Mouse (Mus musculus): ENCODE measurements around the gene Zbtb5. TPM values are rescaled to one million over a fixed set of nuclear protein-coding genes. Genes with fewer than 3 reads are reported as not detected.

The Zbtb5 gene
- total and polyA plus RNA-seq, 3 experiments, result 9.1 to 10.2 TPM; not detected in 1

GRCm38 (mm10) chr4:45034693-45035628, 22.7 kb upstream of the Zbtb5 start:
- TF ChIP-seq POLR2AphosphoS2 (IDR thresholded peaks at IDR 0.05; ENCODE audit: low read length) (0 out of 2 replicates have a peak, but pooled peaks have one; percentile 23), USF1 (IDR thresholded peaks at IDR 0.05; ENCODE audit: low read depth, low read length) (no peak)
- Histone ChIP-seq H3K9me3 (replicated peaks; ENCODE audit: insufficient read depth, low read length) (no peaks in the 10 kb centered on the region), H3K79me2 (ENCODE audit: control insufficient read depth, insufficient read depth, low read length, poor library complexity) (no peaks in the 10 kb centered on the region), H3K27ac (ENCODE audit: control insufficient read depth, low read depth, low read length) (no peak overlapping the region), H3K4me1 (ENCODE audit: control insufficient read depth in 1 of 2, insufficient read depth in 2 of 2, low read length in 2 of 2) (peaks cover 0 to 9% of the 10 kb centered on the region in 2 experiments; a peak in 2 of 4 replicates), H3K36me3 (ENCODE audit: control insufficient read depth in 1 of 2, insufficient read depth in 2 of 2, low read length in 2 of 2) (peaks cover 0 to 2% of the 10 kb centered on the region in 2 experiments; a peak in 3 of 4 replicates), H3K27me3 (ENCODE audit: control insufficient read depth in 1 of 2, insufficient read depth in 2 of 2, low read length in 2 of 2) (no peaks in the 10 kb centered on the region), H3K9ac (ENCODE audit: control insufficient read depth, low read depth, low read length, poor library complexity, severe bottlenecking) (no peak overlapping the region), H3K4me3 (ENCODE audit: control insufficient read depth in 1 of 2, insufficient read depth in 1 of 2, low read depth in 2 of 2, low read length in 2 of 2) (no peak overlapping the region)
- no peak for DNase-seq (ENCODE audit: low read depth, low spot score)

GRCm38 (mm10) chr4:45032586-45032985, 20.4 kb upstream of the Zbtb5 start:
- DNase-seq (ENCODE audit: low read depth, low spot score), result no peak
- Histone ChIP-seq H3K9me3 (replicated peaks; ENCODE audit: insufficient read depth, low read length) (no peaks in the 10 kb centered on the region), H3K4me3 (ENCODE audit: control insufficient read depth in 1 of 2, insufficient read depth in 1 of 2, low read depth in 2 of 2, low read length in 2 of 2) (no peak overlapping the region), H3K9ac (ENCODE audit: control insufficient read depth, low read depth, low read length, poor library complexity, severe bottlenecking) (no peak overlapping the region), H3K27ac (ENCODE audit: control insufficient read depth, low read depth, low read length) (no peak overlapping the region), H3K27me3 (ENCODE audit: control insufficient read depth in 1 of 2, insufficient read depth in 2 of 2, low read length in 2 of 2) (no peaks in the 10 kb centered on the region), H3K36me3 (ENCODE audit: control insufficient read depth in 1 of 2, insufficient read depth in 2 of 2, low read length in 2 of 2) (peaks cover 0 to 2% of the 10 kb centered on the region in 2 experiments; a peak in 3 of 4 replicates), H3K79me2 (ENCODE audit: control insufficient read depth, insufficient read depth, low read length, poor library complexity) (no peaks in the 10 kb centered on the region), H3K4me1 (ENCODE audit: control insufficient read depth in 1 of 2, insufficient read depth in 2 of 2, low read length in 2 of 2) (peaks cover 0 to 9% of the 10 kb centered on the region in 2 experiments; a peak in 2 of 4 replicates)
- no peak for TF ChIP-seq TAL1 (IDR thresholded peaks at IDR 0.05; ENCODE audit: low read length)
- TF ChIP-seq CHD2 (IDR thresholded peaks at IDR 0.05; ENCODE audit: low read length), result no peak
- TF ChIP-seq ZMIZ1 (IDR thresholded peaks at IDR 0.05; ENCODE audit: low read depth, low read length), result no peak
- TF ChIP-seq TCF12 (IDR thresholded peaks at IDR 0.05; ENCODE audit: low read depth, low read length), result no peak
- TF ChIP-seq BHLHE40 (IDR thresholded peaks at IDR 0.05; ENCODE audit: borderline replicate concordance, low read depth, low read length), result no peak
- no peak for TF ChIP-seq MXI1 (IDR thresholded peaks at IDR 0.05; ENCODE audit: low read depth, low read length)
- no peak for TF ChIP-seq CTCF (IDR thresholded peaks at IDR 0.05 in 2 of 3, conservative IDR thresholded peaks at IDR 0.05 in 1 of 3; ENCODE audit: control insufficient read depth in 1 of 3, insufficient read depth in 1 of 3, low read depth in 2 of 3, low read length in 3 of 3, poor library complexity in 1 of 3, severe bottlenecking in 1 of 3)
- no peak for TF ChIP-seq MAFK (IDR thresholded peaks at IDR 0.05; ENCODE audit: borderline replicate concordance, low read depth, low read length)

GRCm38 (mm10) chr4:45026459-45026858, 14.2 kb upstream of the Zbtb5 start:
- Histone ChIP-seq H3K36me3 (ENCODE audit: control insufficient read depth in 1 of 2, insufficient read depth in 2 of 2, low read length in 2 of 2) (no peaks in the 10 kb centered on the region; a peak in 1 of 4 replicates), H3K9ac (ENCODE audit: control insufficient read depth, low read depth, low read length, poor library complexity, severe bottlenecking) (no peak overlapping the region)
- TF ChIP-seq MAZ (IDR thresholded peaks at IDR 0.05; ENCODE audit: low read depth, low read length) (no peak), TBP (IDR thresholded peaks at IDR 0.05; ENCODE audit: low read depth, low read length) (no peak), GABPA (IDR thresholded peaks at IDR 0.05; ENCODE audit: low read depth, low read length) (no peak), POLR2AphosphoS5 (IDR thresholded peaks at IDR 0.05; ENCODE audit: borderline replicate concordance, low read depth, low read length) (no peak), NELFE (IDR thresholded peaks at IDR 0.05; ENCODE audit: low read depth, low read length) (no peak), ELF1 (IDR thresholded peaks at IDR 0.05; ENCODE audit: low read depth, low read length) (no peak), MYC (IDR thresholded peaks at IDR 0.05; ENCODE audit: low read depth, low read length) (no peak), UBTF (IDR thresholded peaks at IDR 0.05; ENCODE audit: borderline replicate concordance, insufficient read depth, low read depth, low read length) (no peak), HCFC1 (IDR thresholded peaks at IDR 0.05; ENCODE audit: low read depth, low read length) (no peak), KAT2A (conservative IDR thresholded peaks at IDR 0.05; ENCODE audit: low read depth, low read length) (no peak), CTCF (IDR thresholded peaks at IDR 0.05 in 2 of 3, conservative IDR thresholded peaks at IDR 0.05 in 1 of 3; ENCODE audit: control insufficient read depth in 1 of 3, insufficient read depth in 1 of 3, low read depth in 2 of 3, low read length in 3 of 3, poor library complexity in 1 of 3, severe bottlenecking in 1 of 3) (no peak), NRF1 (IDR thresholded peaks at IDR 0.05; ENCODE audit: insufficient read depth, low read depth, low read length, poor library complexity, severe bottlenecking) (no peak), ZMIZ1 (IDR thresholded peaks at IDR 0.05; ENCODE audit: low read depth, low read length) (no peak), SMC3 (IDR thresholded peaks at IDR 0.05; ENCODE audit: low read depth, low read length) (no peak), POLR2AphosphoS2 (IDR thresholded peaks at IDR 0.05; ENCODE audit: low read length) (no peak)

More at GRCm38 (mm10) chr4:45026459-45026858, 14.2 kb upstream of the Zbtb5 start:
- Histone ChIP-seq H3K4me3 (ENCODE audit: control insufficient read depth in 1 of 2, insufficient read depth in 1 of 2, low read depth in 2 of 2, low read length in 2 of 2) (no peak overlapping the region), H3K4me1 (ENCODE audit: control insufficient read depth in 1 of 2, insufficient read depth in 2 of 2, low read length in 2 of 2) (no peaks in the 10 kb centered on the region), H3K27ac (ENCODE audit: control insufficient read depth, low read depth, low read length) (no peak overlapping the region), H3K79me2 (ENCODE audit: control insufficient read depth, insufficient read depth, low read length, poor library complexity) (peaks cover 2% of the 10 kb centered on the region; the same call in 1 of the 2 replicates), H3K27me3 (ENCODE audit: control insufficient read depth in 1 of 2, insufficient read depth in 2 of 2, low read length in 2 of 2) (no peaks in the 10 kb centered on the region), H3K9me3 (replicated peaks; ENCODE audit: insufficient read depth, low read length) (no peaks in the 10 kb centered on the region)
- DNase-seq (ENCODE audit: low read depth, low spot score), result no peak
